Mouse (Mus musculus) frontal cortex, adult (tissue): Measurements from ENCODE around the gene Atoh7.

Experiments used
- ATAC-seq: cut with Nextera tagmentation; 2 replicates; pipeline ENCODE4 v1.9.2; 2017; ENCODE audit warnings: mild to moderate bottlenecking, moderate library complexity, mixed read lengths; ENCODE audit not compliant: low TSS enrichment

Atoh7 gene

DNA sequence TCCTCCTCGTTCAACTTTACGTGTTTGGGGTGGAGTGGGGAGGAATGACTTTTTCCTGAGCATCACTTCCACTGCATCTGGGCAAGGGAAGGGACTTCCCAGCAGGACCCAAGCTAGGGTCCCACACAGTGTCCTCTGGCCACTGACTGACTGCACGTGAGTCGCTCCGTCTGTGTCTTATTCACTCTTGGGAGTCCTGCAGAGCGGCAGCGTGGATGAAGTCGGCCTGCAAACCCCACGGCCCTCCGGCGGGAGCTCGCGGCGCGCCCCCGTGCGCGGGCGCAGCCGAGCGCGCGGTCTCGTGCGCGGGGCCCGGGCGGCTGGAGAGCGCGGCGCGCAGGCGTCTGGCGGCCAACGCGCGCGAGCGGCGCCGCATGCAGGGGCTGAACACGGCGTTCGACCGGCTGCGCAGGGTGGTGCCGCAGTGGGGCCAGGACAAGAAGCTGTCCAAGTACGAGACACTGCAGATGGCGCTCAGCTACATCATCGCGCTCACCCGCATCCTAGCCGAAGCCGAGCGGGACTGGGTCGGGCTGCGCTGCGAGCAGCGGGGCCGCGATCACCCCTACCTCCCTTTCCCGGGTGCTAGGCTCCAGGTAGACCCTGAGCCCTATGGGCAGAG lies 601 bp downstream of the Atoh7 start:
- peak; percentile 93 for ATAC-seq

DNA sequence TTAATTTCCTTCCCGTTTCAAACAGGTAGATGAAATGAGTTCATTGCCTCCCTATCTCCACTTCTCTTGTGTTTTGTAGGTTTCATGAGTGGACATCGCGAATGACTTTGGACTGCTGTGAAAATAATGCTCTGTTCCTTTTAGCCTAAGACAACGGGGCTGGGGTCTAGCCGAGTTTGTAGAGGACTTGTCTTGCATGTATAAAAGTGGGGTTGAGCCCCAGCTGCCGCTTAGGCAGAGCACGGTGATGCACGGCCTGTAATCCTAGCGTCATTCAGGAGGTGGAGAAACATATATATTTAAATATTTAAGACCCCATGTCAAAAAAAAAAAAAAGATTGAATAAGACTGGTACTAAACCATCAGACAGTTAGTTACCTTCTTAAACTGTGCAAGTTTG lies 1.2 kb downstream of the Atoh7 start:
- ATAC-seq = peak; percentile 31; the same call in 1 of the 2 replicates

DNA sequence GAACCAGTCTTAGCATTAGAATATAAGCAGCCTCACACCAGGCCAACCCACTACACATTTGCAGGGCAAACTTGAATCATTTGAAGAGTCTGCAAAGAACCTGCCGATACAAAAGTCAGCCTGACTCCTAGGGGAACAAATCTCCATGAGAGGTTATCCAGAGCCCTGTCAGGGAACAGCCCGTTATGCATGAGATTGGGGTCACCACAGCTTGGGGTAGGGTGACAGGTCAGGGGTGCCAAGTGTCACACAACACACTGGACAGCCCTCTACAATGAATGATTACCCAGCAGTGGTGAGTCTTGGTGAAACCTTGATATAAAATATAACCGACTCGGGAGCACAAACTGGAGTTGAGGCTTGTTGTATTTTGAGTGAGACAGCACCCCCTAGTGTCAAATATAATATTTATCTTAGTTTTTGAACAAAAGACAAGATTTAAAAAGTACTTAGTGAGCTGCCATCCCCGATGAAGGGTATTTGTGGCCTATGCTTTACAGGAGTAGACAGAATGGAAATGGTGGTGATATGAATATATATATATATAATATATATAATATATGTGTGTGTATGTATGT lies 13.7 kb downstream of the Atoh7 start:
- peak; percentile 41; the same call in 1 of the 2 replicates for ATAC-seq

DNA sequence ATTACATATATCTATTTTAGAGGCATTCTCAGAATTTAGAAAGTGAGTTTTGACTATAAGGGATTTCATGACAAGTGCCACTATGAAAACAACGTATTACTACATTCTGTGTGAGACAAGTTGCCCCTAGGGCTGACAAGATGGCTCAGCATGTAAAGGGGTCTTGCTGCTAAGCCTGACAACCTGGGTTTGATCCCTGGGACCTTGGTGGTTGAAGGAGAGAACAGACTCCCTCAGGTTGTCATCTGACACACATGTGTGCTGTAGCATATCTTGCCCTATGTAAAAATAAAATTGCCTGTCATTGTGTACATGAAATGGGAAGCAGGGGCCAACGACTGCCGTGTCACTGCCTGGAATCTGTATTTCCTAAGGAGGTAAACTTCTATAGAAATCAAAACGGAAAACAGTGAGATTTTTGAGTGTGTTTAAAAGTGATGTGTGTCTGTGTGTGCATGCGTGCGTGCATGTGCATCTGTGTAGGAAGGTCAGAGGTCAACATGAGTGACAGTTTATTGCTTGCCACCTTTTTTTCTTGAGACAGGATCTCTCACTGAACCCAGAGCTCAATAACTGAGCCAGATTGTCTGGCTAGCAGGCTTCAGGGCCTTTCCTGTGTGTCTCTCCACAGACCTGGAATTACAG lies 14.4 kb downstream of the Atoh7 start:
- ATAC-seq = no peak

DNA sequence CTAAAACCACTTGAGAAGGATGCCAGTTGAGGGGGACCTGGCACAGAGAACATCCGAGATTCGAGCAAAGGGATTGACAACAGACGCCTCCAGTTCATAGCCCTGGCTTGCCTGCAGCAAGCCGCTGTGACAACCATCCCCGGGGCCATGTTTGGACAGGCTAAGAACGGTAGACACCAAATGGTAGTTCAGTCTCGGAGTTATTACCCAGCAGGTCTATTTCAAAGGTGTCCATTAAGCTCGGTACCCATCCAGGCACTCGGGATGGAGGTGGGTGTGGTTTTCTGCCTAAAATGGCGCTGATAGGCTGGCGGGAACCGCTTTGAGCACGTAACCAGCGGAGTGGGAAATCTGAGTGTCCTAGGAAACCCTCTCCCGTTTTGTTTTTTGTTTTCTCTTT lies 16.4 kb downstream of the Atoh7 start:
- ATAC-seq = no peak

DNA sequence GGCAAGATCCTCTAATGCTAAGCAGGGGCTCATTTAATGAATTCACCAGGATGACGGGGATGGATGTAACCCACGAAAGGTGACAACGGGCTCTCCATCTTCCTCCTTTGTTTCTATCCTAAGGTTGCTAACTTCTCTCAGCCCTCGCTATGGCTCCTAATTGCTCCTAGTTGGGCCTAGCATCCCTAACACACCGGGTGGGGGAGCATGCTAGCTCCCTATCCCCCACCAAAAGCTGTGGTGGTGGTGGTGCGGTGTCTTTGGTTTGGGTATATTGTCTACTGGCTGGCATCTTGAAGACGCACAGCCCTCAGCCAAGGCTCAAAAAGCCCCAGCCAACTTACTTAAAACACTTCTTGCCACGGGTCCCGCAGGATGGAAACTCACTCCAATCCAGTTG lies 16.9 kb downstream of the Atoh7 start:
- ATAC-seq = no peak

DNA sequence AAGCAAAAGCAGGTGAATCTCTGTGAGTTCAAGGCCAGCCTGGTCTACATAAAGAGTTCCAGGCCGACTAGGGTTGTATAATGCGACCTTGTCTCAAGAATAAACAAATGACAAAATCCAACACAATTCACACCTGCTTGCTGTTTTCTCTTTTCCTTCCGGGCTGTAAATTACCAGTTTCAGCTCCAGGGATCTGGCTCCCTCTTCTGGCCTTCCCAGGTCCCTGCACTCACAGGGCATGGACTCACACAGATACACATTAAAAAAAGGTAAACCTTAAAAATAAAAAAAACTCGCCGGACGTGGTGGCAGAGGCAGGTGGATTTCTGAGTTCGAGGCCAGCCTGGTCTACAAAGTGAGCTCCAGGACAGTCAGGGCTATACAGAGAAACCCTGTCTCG lies 18.1 kb downstream of the Atoh7 start:
- no peak for ATAC-seq

DNA sequence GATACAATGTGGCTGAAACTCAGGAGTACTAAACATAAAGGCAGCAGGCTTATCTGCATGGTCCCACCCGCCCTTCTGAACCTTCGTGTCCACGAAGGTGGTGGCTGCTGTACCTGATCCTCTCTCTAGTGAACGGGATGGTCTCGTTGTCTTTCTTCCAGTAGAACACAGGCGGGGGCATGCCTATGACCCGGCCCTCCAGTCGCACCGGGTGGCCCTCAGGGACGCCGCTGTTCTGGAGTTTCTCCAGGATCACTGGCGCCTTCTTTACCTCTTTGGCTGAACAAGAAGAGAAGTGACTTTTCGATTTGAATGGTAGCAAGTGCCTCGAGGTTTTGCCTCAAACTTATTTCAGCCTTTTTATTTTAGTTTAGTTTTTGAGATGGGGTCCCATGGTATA lies 20.5 kb downstream of the Atoh7 start:
- ATAC-seq = no peak

DNA sequence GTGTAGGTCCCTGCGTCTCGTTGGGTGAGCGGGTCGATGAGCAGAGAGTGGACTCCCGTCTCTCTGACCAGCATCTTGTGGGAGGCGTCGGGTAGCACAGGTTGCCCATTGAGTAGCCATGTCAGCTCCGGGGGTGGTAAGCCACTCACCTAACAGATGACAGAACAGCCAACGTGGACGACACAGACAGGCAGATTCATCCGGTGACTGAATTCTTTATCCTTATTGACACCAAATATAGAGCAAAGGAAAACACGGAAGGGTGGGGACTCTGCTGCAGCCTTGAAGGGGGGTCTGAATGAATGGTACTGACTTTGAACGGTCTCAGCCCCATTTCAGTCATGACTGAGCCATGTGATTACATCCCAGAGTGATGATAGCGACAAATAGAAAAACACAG lies 22.5 kb downstream of the Atoh7 start:
- ATAC-seq = no peak

DNA sequence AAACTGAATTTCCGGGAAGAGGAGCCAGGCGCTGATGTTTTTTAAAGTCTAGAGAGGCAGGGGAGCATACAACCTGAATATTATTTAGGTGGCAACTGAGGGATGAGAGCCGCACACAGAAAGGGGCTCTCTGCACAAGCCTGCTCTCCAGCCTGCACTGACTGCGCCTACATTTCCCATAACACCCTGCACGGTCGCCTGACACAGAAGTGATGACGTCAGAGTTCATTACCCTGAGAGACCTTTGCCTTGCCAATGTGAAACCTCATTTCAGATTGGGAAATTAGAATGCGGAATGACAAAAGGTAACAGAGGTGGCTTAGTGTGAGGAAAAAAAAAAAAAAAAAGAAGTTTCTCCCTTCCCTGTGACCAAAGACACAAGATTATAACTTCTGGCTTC lies 23.1 kb downstream of the Atoh7 start:
- peak; percentile 77; the same call in 1 of the 2 replicates for ATAC-seq

DNA sequence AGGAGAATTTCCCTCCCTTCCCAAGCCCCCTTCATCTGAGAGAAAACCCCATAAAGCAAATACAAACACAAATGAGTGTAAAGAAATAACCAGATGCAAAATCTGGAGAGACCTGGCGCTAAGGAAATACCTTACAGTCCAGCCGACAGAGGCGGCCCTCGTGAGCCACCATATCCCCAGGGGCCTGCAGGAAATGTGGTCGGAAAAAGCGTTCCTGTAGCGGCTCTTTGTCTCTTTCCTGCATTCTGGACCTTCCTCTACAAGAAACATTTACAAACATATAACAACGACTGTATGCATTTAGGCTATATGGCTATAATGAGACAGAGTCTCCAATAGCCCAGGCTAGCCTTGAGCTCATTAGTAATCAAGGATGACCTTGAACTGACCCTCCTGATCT lies 23.7 kb downstream of the Atoh7 start:
- no peak for ATAC-seq

DNA sequence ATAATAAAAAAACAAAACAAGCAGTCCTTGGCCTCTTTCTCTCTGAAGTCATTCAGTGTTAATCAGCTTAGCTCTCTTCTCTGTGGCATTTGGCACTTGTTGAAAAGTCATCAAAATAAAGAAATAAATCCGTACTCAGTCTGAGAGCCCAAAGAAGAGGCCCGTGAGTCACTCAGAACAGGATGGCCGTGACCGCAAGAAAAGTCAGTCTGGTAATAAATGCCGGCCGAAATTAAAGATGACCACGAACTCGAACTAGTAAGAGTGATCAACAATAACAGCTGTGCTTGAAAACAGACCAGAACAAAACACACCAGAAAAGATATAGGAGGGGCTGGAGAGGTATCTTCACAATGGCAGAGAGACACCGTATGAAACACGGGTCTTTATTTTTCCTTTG lies 24.6 kb downstream of the Atoh7 start:
- no peak for ATAC-seq

DNA sequence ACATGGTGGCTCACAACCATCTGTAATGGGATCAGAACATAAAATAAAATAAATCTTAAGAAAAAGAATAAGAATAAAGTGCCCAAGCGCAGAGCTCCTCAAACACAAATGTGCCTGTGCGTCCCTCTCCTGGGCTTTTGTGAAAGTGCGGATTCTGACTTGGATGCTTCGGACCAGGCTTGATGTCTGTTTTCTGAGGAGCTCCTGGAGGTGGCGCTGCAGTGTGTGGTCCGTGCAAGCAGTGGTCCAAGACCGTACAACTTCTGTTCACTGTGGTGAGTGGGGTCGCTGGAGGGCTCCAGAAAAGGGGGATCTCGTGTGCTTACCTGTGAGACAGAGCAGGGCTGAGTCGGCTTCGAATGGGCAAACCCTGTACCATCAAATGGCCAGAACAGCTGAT lies 25.9 kb downstream of the Atoh7 start:
- ATAC-seq = no peak

DNA sequence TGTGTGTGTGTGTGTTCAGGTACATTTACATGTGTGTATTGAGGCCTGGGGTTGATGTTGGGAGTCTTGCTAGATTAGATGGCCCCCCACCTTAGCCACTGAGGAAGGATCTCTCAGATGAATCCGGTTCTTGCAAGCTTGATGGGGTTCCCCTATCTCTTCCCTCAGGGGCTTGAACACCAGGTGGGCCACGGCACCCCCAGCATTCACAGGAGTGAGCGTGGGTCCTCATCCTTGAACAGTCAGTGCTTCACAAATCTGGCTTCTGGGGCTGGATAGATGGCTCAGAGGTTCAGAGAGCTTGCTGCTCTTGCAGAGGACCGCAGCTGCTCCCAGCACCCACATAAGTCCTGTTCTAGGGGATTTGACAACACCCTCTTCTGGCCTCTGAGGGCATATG lies 26.7 kb downstream of the Atoh7 start:
- ATAC-seq = no peak

DNA sequence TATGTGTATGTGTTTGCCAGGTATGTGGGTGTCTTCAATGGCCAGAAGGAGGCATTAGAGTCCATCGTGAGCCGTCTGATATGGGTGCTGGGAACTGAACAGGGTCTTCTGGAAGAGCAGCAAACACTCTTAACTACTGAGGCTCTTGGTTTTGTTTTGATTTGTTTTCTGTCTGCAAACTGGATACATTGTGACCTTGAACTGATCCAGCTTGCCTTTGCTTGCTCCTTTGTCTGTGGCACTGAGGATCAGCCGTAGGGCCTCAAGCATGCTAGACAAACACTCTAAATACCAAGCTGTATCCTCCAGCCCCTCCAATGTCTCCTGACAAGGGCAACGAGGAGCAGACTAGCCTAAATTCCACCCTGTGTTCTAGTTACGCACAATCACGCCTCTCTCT lies 27.7 kb downstream of the Atoh7 start:
- no peak for ATAC-seq

DNA sequence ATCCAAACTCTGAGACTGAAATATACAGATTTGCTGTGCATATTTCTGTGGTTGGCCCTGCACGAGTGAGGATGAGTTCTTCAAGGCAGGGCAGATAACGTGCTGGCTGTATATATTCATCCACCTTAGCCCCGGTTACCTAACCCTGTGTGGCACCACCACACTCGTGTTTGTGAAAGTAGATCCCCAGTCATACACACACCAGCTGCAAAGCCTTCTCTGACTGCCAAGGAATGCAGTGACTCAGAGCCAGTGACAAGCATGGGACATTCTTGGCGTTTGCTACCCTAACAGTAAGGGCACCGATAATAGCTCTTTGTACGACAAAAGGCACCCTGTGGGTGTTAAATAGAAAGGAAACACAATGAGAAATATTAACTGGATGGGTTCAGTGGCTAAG lies 28.8 kb downstream of the Atoh7 start:
- peak; percentile 95 for ATAC-seq

DNA sequence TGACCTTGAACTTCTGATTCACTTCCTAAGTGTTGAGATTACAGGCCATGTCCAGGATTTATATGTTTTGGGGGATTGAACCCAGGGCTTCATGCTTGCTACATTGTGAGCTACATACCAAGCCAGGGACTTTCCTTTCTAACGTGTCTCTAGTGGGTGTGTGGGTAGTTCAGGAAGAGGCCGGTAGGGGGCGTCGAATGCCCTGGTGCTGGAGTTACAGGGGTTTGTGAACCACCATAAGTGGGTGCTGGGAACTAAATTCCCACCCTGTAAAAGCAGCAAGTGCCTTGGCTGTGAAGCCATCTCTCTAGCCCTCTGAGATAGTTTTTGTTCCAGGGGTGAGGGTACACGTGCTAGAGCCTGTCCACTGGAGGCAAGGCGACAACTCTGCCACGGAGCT lies 31.0 kb downstream of the Atoh7 start:
- ATAC-seq = no peak

DNA sequence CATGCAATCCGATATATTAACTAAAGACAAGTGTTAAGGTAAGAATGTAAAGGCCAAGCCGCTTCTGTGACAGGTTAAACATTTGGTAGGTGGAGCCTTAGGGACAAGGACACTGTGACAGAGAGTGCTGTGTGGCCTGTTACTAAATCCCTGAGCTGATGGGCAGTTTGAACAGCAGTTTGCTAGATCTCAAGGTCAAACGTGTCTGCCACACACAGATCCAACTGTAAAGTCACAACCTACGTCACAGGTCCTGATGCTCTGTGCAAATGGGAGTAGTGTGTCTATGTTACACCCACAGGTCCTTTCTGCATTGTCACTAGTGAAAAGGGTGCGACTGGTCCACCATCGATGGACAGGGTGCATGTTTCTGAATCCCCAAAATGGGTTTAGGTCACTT lies 32.9 kb downstream of the Atoh7 start:
- ATAC-seq = no peak

DNA sequence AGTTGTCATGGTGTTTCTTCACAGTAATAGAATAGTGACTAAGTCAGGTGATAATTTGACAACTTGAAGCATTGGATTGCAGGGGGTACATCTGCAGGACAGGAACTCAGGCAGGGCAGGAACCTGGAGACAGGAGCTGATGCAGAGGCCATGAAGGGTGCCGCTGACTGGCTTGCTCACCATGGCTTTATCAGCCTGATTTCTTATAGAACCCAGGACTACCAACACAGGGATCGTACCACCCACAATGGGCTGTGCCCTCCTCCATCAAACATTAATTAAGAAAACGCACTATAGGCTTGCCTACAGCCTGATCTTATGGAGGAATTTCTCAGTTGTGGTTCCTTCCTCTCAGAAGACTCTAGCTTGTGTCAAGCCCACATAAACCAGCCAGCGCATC lies 33.9 kb downstream of the Atoh7 start:
- ATAC-seq = no peak

DNA sequence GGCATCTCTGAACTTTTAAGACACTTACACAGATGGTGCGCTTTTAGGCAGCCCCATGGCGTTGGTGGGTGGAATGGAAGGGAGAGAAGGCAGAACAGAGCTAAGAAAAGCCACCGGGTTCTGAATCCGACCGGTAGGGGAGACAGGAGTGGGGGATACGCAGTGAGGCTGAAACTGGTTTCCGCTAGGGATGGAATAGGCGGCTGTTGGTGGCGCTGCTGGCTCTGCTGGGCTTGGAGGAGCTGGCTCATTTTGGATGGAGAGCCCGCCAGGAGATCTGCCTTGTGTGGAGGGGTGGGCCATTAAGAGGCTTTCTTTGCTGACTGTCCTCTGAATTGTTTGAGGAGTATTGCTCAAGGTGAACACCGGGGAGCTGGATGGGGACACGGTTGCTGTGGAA lies 36.2 kb downstream of the Atoh7 start:
- peak; percentile 92 for ATAC-seq

DNA sequence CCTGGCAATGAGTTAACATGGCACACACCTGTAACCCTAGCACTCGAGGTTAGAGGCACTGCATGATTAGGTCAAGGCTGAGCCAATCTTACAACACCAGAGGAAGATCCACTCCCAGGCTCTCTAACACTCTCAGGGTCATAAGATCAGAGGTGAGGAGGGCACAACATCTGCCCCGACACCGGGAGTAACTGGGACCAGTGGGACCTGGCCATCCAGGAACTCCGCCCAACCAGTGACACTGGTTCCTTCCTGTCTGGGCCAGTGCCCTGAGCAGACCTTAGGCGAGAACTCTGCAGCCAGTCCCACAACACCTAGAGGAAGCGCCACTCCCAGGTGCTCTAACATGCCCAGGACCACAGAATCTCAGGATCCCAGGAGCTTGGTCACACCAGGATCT lies 37.0 kb downstream of the Atoh7 start:
- ATAC-seq = no peak

DNA sequence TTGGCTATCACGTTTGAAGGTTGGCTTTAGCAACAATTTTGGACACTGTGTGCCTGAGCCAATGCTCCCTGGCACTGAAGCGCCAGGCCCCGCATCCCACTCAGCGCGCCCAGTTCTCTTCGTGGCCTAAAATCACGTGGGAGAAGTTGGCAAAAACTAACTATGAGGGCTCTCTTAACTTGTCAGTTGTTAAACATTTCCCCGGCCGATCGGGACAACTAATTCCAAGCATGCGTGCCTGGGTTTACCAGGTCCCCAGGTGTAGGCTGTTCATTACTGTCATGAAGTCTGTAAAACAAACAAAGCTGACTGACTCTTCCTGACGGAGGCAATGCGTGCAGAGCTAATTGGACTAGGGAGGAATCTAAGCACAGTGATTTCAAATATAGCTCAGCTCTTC lies 43.2 kb downstream of the Atoh7 start:
- ATAC-seq = peak; percentile 31
